Mouse (Mus musculus) neural tube, embryonic 11.5 days (tissue): ENCODE data around the gene Olfr362. TPM values are rescaled to one million over a fixed set of nuclear protein-coding genes. Genes with fewer than 3 reads are reported as not detected.
"Not testable (repeated sequence)": the region's sequence is repeated elsewhere in the genome, so short reads cannot be mapped to it uniquely, and the experiment has no call there.

Experiments used
- ATAC-seq: fragments of 200-750 bp; cut with Nextera tagmentation; 2 replicates; pipeline ENCODE4 v1.8.0; 2017; ENCODE audit warnings: moderate number of reproducible peaks, mild to moderate bottlenecking, moderate TSS enrichment, moderate library complexity; ENCODE audit not compliant: insufficient read depth, low FRiP score, low TSS enrichment
- DNase-seq: peaks from one replicate; pipeline ENCODE4 v3.0.0-alpha.2; 2015; ENCODE audit warnings: low spot score
- H3K27ac ChIP-seq: fragments of 300-500 bp; sonication (generic); 2 replicates; pipeline ENCODE4 v1.5.1; 2014; ENCODE audit warnings: low read depth, mild to moderate bottlenecking, low read length
- H3K27me3 ChIP-seq: fragments of 300-500 bp; sonication (generic); 2 replicates; pipeline ENCODE4 v1.6.1; 2014; ENCODE audit warnings: mild to moderate bottlenecking, low read length, mixed read lengths; ENCODE audit not compliant: control insufficient read depth, insufficient read depth
- H3K36me3 ChIP-seq: fragments of 300-500 bp; sonication (generic); 2 replicates; pipeline ENCODE4 v1.6.1; 2014; ENCODE audit warnings: mild to moderate bottlenecking, low read length, moderate library complexity, mixed read lengths; ENCODE audit not compliant: control insufficient read depth, insufficient read depth
- H3K4me1 ChIP-seq: fragments of 300-500 bp; sonication (generic); 2 replicates; pipeline ENCODE4 v1.6.1; 2014; ENCODE audit warnings: low read length, mixed read lengths; ENCODE audit not compliant: control insufficient read depth, insufficient read depth
- H3K4me2 ChIP-seq: fragments of 300-500 bp; sonication (generic); 2 replicates; pipeline ENCODE4 v1.6.1; 2014; ENCODE audit warnings: low read depth, mild to moderate bottlenecking, moderate library complexity
- H3K4me3 ChIP-seq: fragments of 300-500 bp; sonication (generic); 2 replicates; pipeline ENCODE4 v1.5.1; 2014; ENCODE audit warnings: low read depth, low read length
- H3K9ac ChIP-seq: fragments of 300-500 bp; sonication (generic); 2 replicates; pipeline ENCODE4 v1.6.1; 2014; ENCODE audit warnings: mild to moderate bottlenecking, low read length
- H3K9me3 ChIP-seq: fragments of 300-500 bp; sonication (generic); 2 replicates; pipeline ENCODE4 v1.6.1; 2016; ENCODE audit warnings: low read length; ENCODE audit not compliant: control insufficient read depth
- WGBS: fragments of 180-500 bp; shearing (Covaris S2); extraction: QIAGEN DNeasy Blood & Tissue Kit; methylation state at CpG from one replicate; pipeline ENCODE4 v1.1.7; 2014; 5-methylcytosine and 5-hydroxymethylcytosine counted together
- polyA plus RNA-seq: library from polyadenylated mRNA; unstranded; fragments of >200 nt; fragmentation: Nextera tagmentation; extraction: Ambion mirVana; gene quantifications from 2 replicates; pipeline ENCODE4 v1.2.1, GENCODE M21; 2014

Gene Olfr362
- not detected in 2 replicates for polyA plus RNA-seq

- Histone ChIP-seq H3K27ac (no peak within 1 kb of the TSS), H3K4me1 (no peaks in the 10 kb centered on the region), H3K36me3 (no peaks in the 10 kb centered on the region), H3K9me3 (peaks cover 9% of the 10 kb centered on the region; the same call in 1 of the 2 replicates), H3K27me3 (no peaks in the 10 kb centered on the region), H3K4me3 (no peak within 1 kb of the TSS), H3K9ac (no peak within 1 kb of the TSS), H3K4me2 (no peak within 1 kb of the TSS)
- ATAC-seq (no peak), DNase-seq (no peak)
- 90% methylated on average over 1 of the region's 1 CpGs for WGBS
Measured at GRCm38 (mm10) chr2:37117810-37118209, at the start of gene Olfr362. Gene Olfr362, minus strand, starts transcription at chr2:37117910.

GRCm38 (mm10) chr2:37139022-37139421 lies 21.3 kb upstream of the Olfr362 start, which contains the start of gene Olfr364-ps1:
Gene Olfr364-ps1, plus strand, starts transcription at chr2:37139322.
- DNase-seq (no peak), ATAC-seq (no peak)
- H3K4me3 ChIP-seq: no peak within 1 kb of the TSS
- 89% methylated on average over 3 of the region's 3 CpGs for WGBS
- no peaks in the 10 kb centered on the region for H3K4me1 ChIP-seq
- H3K9ac ChIP-seq: no peak within 1 kb of the TSS
- no peak within 1 kb of the TSS for H3K4me2 ChIP-seq
- peaks cover 4% of the 10 kb centered on the region; the same call in 1 of the 2 replicates for H3K9me3 ChIP-seq
- no peaks in the 10 kb centered on the region for H3K36me3 ChIP-seq
- H3K27ac ChIP-seq: no peak within 1 kb of the TSS
- no peaks in the 10 kb centered on the region for H3K27me3 ChIP-seq

- DNase-seq, H3K27ac ChIP-seq, H3K4me2 ChIP-seq, ATAC-seq, H3K4me1 ChIP-seq, H3K9me3 ChIP-seq, H3K9ac ChIP-seq, H3K36me3 ChIP-seq, H3K4me3 ChIP-seq, H3K27me3 ChIP-seq: not testable (repeated sequence)
- no CpG with 5 or more reads among the region's 1 CpGs for WGBS
Measured at GRCm38 (mm10) chr2:37089190-37089589, 28.5 kb downstream of the Olfr362 start, which contains the start of gene Olfr361. Gene Olfr361, minus strand, starts transcription at chr2:37089290.

GRCm38 (mm10) chr2:37065446-37065845 lies 52.3 kb downstream of the Olfr362 start, which contains the start of gene Olfr360:
Gene Olfr360, plus strand, starts transcription at chr2:37065746.
- Histone ChIP-seq H3K36me3 (no peaks in the 10 kb centered on the region), H3K4me1 (no peaks in the 10 kb centered on the region)

More at GRCm38 (mm10) chr2:37065446-37065845, 52.3 kb downstream of the Olfr362 start, which contains the start of gene Olfr360:
- ATAC-seq (no peak), DNase-seq (no peak)
- Histone ChIP-seq H3K9ac (no peak within 1 kb of the TSS), H3K27me3 (no peaks in the 10 kb centered on the region), H3K4me3 (no peak within 1 kb of the TSS), H3K9me3 (0 out of 2 replicates have a peak, but pooled peaks cover 2% of the 10 kb centered on the region), H3K4me2 (no peak within 1 kb of the TSS), H3K27ac (no peak within 1 kb of the TSS)

Other genes with a start within 250 kb of the Olfr362 start
- not detected in 2 replicates for gene Olfr352, start 249.4 kb downstream of the Olfr362 start, polyA plus RNA-seq
- not detected in 2 replicates for gene Olfr353, start 225.0 kb downstream of the Olfr362 start, polyA plus RNA-seq
- not detected in 2 replicates for gene Olfr354, start 212.2 kb downstream of the Olfr362 start, polyA plus RNA-seq
- gene Olfr355, start 189.0 kb downstream of the Olfr362 start, polyA plus RNA-seq: not detected in 2 replicates
- not detected in 2 replicates for gene Olfr356, start 180.8 kb downstream of the Olfr362 start, polyA plus RNA-seq
- gene Olfr357, start 124.1 kb downstream of the Olfr362 start, polyA plus RNA-seq: not detected in 2 replicates
- gene Olfr358, start 108.6 kb downstream of the Olfr362 start, polyA plus RNA-seq: not detected in 2 replicates
- not detected in 2 replicates for gene Olfr360, start 52.2 kb downstream of the Olfr362 start, polyA plus RNA-seq
- not detected in 2 replicates for gene Olfr361, start 28.6 kb downstream of the Olfr362 start, polyA plus RNA-seq
- not detected in 2 replicates for gene Olfr364-ps1, start 21.4 kb upstream of the Olfr362 start, polyA plus RNA-seq
- gene Olfr365, start 70.3 kb upstream of the Olfr362 start, polyA plus RNA-seq: not detected in 2 replicates
- gene Olfr366, start 93.7 kb upstream of the Olfr362 start, polyA plus RNA-seq: not detected in 2 replicates
- not detected in 2 replicates for gene Olfr368, start 208.6 kb upstream of the Olfr362 start, polyA plus RNA-seq
- gene Pdcl, start 241.4 kb upstream of the Olfr362 start, polyA plus RNA-seq: 75.4 and 75.7 TPM in 2 replicates